Mouse (Mus musculus) neural tube, embryonic 15.5 days (tissue): Measurements from ENCODE around the gene Tmcc3. TPM values are rescaled to one million over a fixed set of nuclear protein-coding genes. Genes with fewer than 3 reads are reported as not detected.

Experiments used
- ATAC-seq: fragments of 200-750 bp; cut with Nextera tagmentation; 2 replicates; pipeline ENCODE4 v1.8.0; 2017; ENCODE audit warnings: mild to moderate bottlenecking, moderate TSS enrichment, moderate library complexity; ENCODE audit not compliant: low FRiP score
- H3K27ac ChIP-seq: fragments of 300-500 bp; sonication (generic); replicated peaks from 2 replicates; pipeline ENCODE4 v1.5.1; 2015; ENCODE audit warnings: mild to moderate bottlenecking, inconsistent platforms
- H3K27me3 ChIP-seq: fragments of 300-500 bp; sonication (generic); replicated peaks from 2 replicates; pipeline ENCODE4 v1.6.1; 2015; ENCODE audit warnings: inconsistent platforms
- H3K36me3 ChIP-seq: fragments of 300-500 bp; sonication (generic); 2 replicates; pipeline ENCODE4 v1.6.1; 2015; ENCODE audit warnings: inconsistent platforms
- H3K4me1 ChIP-seq: fragments of 300-500 bp; sonication (generic); 2 replicates; pipeline ENCODE4 v1.6.1; 2015; ENCODE audit warnings: inconsistent platforms
- H3K4me2 ChIP-seq: fragments of 300-500 bp; sonication (generic); 2 replicates; pipeline ENCODE4 v1.6.1; 2015; ENCODE audit warnings: inconsistent platforms, mild to moderate bottlenecking, moderate library complexity
- H3K4me3 ChIP-seq: fragments of 300-500 bp; sonication (generic); replicated peaks from 2 replicates; pipeline ENCODE4 v1.5.1; 2015; ENCODE audit warnings: mild to moderate bottlenecking, inconsistent platforms
- H3K9ac ChIP-seq: fragments of 300-500 bp; sonication (generic); replicated peaks from 2 replicates; pipeline ENCODE4 v1.6.1; 2015; ENCODE audit warnings: mild to moderate bottlenecking, inconsistent platforms
- H3K9me3 ChIP-seq: fragments of 300-500 bp; sonication (generic); replicated peaks from 2 replicates; pipeline ENCODE4 v1.6.1; 2016; ENCODE audit warnings: inconsistent platforms
- WGBS: fragments of 180-500 bp; shearing (Covaris S2); methylation state at CpG from one replicate; pipeline ENCODE4 v1.1.7; 2015; ENCODE audit warnings: mixed read lengths; 5-methylcytosine and 5-hydroxymethylcytosine counted together
- polyA plus RNA-seq: library from polyadenylated mRNA; unstranded; fragments of >200 nt; fragmentation: Nextera tagmentation; extraction: Ambion mirVana; gene quantifications from 2 replicates; pipeline ENCODE4 v1.2.1, GENCODE M21; 2015

Gene Tmcc3
- polyA plus RNA-seq, 1 experiment from 2014 or later: 17.6 TPM

DNA sequence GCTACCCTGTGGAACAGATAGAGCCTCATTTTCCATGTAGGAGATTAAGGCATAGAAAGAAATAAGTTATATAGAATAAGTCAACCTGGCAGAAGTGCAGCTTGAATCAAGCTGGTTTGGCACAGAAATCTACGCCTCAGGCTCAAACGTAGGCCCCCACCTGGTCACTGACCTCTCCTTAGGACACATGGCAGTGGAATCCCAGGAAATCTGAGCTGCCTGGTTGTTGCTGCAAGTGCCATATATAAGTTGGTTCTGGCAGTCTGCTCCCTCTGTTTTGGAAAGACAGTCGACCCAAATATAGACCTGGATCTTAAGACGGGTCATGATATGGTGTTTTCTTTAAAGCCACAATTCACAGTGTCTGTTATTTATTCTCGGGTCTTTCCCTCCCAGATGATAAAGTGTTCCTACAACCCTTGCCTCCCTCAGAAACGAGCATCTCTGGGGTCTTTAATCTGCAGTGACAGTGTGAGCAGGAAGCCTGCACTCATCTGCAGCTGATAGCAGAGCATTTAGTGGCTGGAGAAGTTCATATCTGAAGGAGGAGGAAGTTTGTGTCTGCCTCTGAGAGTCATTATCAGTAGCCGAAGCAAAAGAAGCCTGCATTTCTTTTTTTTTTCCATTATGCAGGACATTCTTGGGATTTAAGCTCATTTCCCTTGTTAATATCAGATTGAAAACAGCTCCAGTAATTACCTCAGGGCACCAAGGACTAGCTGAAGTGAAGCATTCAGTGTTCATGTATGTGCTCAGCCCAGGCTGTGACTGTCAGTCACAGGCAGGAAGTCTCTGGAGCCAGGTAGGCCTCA is 253.9 kb downstream of the Tmcc3 start:
- Histone ChIP-seq H3K36me3 (no peaks in the 10 kb centered on the region), H3K27ac (no peak overlapping the region), H3K9me3 (no peaks in the 10 kb centered on the region), H3K4me3 (no peak overlapping the region), H3K4me1 (peaks cover 10% of the 10 kb centered on the region), H3K9ac (no peak overlapping the region), H3K4me2 (no peak overlapping the region), H3K27me3 (no peaks in the 10 kb centered on the region)
- ATAC-seq: no peak
- 67% methylated on average over 7 of the region's 7 CpGs for WGBS

DNA sequence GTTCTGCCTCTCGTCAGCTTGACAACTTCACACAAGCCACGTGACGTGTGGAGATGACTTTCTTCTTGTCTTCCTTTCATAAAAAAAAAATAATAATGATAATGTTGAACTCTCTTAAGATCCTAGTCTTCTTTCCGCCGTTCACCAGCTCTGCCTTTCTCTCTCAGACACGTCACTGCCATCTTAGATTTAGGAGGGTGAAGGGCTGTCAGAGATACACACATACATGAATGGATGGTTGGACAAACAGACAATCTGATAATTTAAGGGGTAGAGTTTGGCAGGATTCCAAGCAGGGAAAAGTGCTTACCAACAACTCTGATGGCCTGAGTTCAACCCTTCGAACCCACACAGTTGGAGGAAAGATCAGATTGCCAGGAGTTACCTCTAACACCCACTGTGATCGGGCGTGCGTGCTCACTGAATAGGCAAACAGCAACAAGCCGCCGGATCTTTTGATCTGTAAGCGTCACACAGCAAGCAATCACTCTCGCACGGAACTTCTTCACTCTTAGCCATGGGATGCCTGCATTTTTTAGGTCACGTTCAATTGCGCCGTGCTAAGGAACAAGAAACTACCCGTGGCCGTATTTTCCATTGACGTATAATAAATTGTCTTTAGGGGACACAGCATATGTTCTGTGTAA is 254.6 kb downstream of the Tmcc3 start:
- no peak overlapping the region for H3K4me2 ChIP-seq
- H3K36me3 ChIP-seq: no peaks in the 10 kb centered on the region
- no peak overlapping the region for H3K9ac ChIP-seq
- H3K4me3 ChIP-seq: no peak overlapping the region
- ATAC-seq: no peak
- no peak overlapping the region for H3K27ac ChIP-seq
- WGBS: 41% methylated on average over 21 of the region's 21 CpGs
- peaks cover 10% of the 10 kb centered on the region for H3K4me1 ChIP-seq
- H3K9me3 ChIP-seq: no peaks in the 10 kb centered on the region
- no peaks in the 10 kb centered on the region for H3K27me3 ChIP-seq

DNA sequence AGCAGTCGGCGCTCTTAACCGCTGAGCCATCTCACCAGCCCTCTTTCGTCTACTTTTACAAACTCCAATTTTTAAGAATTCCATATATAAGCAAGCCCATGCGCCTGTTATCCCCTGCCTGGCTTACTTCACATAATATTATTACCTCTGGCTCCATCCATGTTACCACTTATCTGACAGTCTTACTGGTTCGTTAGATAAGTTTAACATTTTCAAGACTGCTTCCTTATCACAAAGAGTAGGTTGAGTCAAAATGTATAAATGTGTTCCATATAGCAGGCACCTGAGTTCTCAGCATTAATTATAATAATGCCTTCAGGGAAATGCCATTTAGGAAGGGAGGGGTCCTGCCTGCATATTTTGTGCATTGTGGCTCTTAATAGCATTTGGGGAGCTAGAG is 255.5 kb downstream of the Tmcc3 start:
- no peak for ATAC-seq
- no peak overlapping the region for H3K27ac ChIP-seq
- WGBS: 95% methylated on average over 6 of the region's 6 CpGs
- H3K9me3 ChIP-seq: no peaks in the 10 kb centered on the region
- no peak overlapping the region for H3K4me2 ChIP-seq
- H3K36me3 ChIP-seq: no peaks in the 10 kb centered on the region
- no peak overlapping the region for H3K4me3 ChIP-seq
- peaks cover 10% of the 10 kb centered on the region for H3K4me1 ChIP-seq
- H3K9ac ChIP-seq: no peak overlapping the region
- no peaks in the 10 kb centered on the region for H3K27me3 ChIP-seq

GRCm38 (mm10) chr10:94567915-94568314 is 256.2 kb downstream of the Tmcc3 start:
- WGBS: 62% methylated on average over 14 of the region's 14 CpGs
- peaks cover 10% of the 10 kb centered on the region for H3K4me1 ChIP-seq

GRCm38 (mm10) chr10:94568867-94569266 is 257.1 kb downstream of the Tmcc3 start:
- WGBS: 81% methylated on average over 7 of the region's 7 CpGs
- H3K27ac ChIP-seq: no peak overlapping the region
- H3K4me3 ChIP-seq: no peak overlapping the region
- no peaks in the 10 kb centered on the region for H3K27me3 ChIP-seq
- no peak for ATAC-seq
- no peaks in the 10 kb centered on the region for H3K36me3 ChIP-seq
- peaks cover 10% of the 10 kb centered on the region for H3K4me1 ChIP-seq
- no peak overlapping the region for H3K4me2 ChIP-seq
- no peaks in the 10 kb centered on the region for H3K9me3 ChIP-seq
- H3K9ac ChIP-seq: no peak overlapping the region

More at GRCm38 (mm10) chr10:94567915-94568314, 256.2 kb downstream of the Tmcc3 start:
- Histone ChIP-seq H3K27ac (no peak overlapping the region), H3K4me3 (no peak overlapping the region), H3K9me3 (no peaks in the 10 kb centered on the region), H3K27me3 (no peaks in the 10 kb centered on the region), H3K9ac (no peak overlapping the region), H3K36me3 (no peaks in the 10 kb centered on the region), H3K4me2 (no peak overlapping the region)
- no peak for ATAC-seq

GRCm38 (mm10) chr10:94569731-94570130 is 258.0 kb downstream of the Tmcc3 start:
- 81% methylated on average over 7 of the region's 7 CpGs for WGBS
- no peaks in the 10 kb centered on the region for H3K9me3 ChIP-seq
- no peaks in the 10 kb centered on the region for H3K36me3 ChIP-seq
- ATAC-seq: no peak
- no peak overlapping the region for H3K27ac ChIP-seq
- no peaks in the 10 kb centered on the region for H3K27me3 ChIP-seq
- no peak overlapping the region for H3K4me2 ChIP-seq
- peaks cover 12% of the 10 kb centered on the region for H3K4me1 ChIP-seq
- H3K4me3 ChIP-seq: no peak overlapping the region
- no peak overlapping the region for H3K9ac ChIP-seq

DNA sequence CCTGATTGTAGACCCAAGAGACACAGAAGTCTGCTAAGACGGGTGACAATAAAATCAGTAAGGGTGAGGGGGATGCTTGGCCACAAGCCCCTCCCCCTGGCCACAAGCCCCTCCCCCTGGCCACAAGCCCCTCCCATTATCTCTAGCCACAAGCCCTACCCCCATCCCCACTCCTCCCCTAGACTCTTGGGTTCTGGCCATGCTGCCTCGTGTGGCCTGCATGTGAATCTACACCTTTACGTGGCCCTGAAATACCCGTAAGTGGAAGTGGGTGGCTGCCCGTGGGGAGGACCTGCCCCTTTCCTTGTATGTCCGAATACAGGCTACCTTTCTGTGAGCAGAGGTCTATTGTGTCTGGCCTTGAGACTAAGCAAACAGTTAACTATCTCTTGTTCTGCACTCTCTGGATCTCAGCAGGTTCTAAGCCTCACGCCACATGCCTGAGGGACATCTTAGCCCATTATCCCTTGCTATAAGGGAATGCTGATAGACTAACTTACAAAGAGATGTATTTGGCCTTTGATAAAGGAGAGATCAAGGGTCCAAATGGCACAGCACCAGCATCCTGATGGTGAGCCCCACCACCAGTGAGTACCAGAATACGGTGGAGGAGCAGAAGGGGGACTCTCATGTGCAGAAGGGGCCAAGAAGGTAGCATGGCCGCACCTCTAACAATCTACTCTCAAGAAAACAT is 260.3 kb downstream of the Tmcc3 start:
- Histone ChIP-seq H3K27me3 (no peaks in the 10 kb centered on the region), H3K36me3 (no peaks in the 10 kb centered on the region), H3K9me3 (no peaks in the 10 kb centered on the region), H3K27ac (no peak overlapping the region), H3K4me1 (peaks cover 12% of the 10 kb centered on the region), H3K9ac (no peak overlapping the region), H3K4me3 (no peak overlapping the region), H3K4me2 (no peak overlapping the region)
- no peak for ATAC-seq
- WGBS: 90% methylated on average over 9 of the region's 9 CpGs

GRCm38 (mm10) chr10:94572772-94573171 is 261.0 kb downstream of the Tmcc3 start:
- no peak for ATAC-seq
- H3K27ac ChIP-seq: no peak overlapping the region
- WGBS: 63% methylated on average over 12 of the region's 12 CpGs

GRCm38 (mm10) chr10:94574451-94575333 is 262.9 kb downstream of the Tmcc3 start:
- Histone ChIP-seq H3K9me3 (no peaks in the 10 kb centered on the region), H3K4me1 (peaks cover 12% of the 10 kb centered on the region), H3K27me3 (no peaks in the 10 kb centered on the region), H3K4me2 (no peak overlapping the region), H3K9ac (no peak overlapping the region), H3K36me3 (peaks cover 7% of the 10 kb centered on the region; the same call in 1 of the 2 replicates), H3K27ac (no peak overlapping the region), H3K4me3 (no peak overlapping the region)
- no peak for ATAC-seq
- WGBS: 88% methylated on average over 13 of the region's 13 CpGs

More at GRCm38 (mm10) chr10:94572772-94573171, 261.0 kb downstream of the Tmcc3 start:
- Histone ChIP-seq H3K27me3 (no peaks in the 10 kb centered on the region), H3K9ac (no peak overlapping the region), H3K36me3 (no peaks in the 10 kb centered on the region), H3K4me1 (peaks cover 12% of the 10 kb centered on the region), H3K4me2 (no peak overlapping the region), H3K4me3 (no peak overlapping the region), H3K9me3 (no peaks in the 10 kb centered on the region)

GRCm38 (mm10) chr10:94575958-94576357 is 264.2 kb downstream of the Tmcc3 start:
- peaks cover 8% of the 10 kb centered on the region; the same call in 1 of the 2 replicates for H3K36me3 ChIP-seq
- H3K4me3 ChIP-seq: no peak overlapping the region
- H3K27ac ChIP-seq: no peak overlapping the region
- H3K9me3 ChIP-seq: no peaks in the 10 kb centered on the region
- no peak overlapping the region for H3K9ac ChIP-seq
- H3K4me2 ChIP-seq: no peak overlapping the region
- no peak for ATAC-seq
- H3K27me3 ChIP-seq: no peaks in the 10 kb centered on the region
- WGBS: 34% methylated on average over 8 of the region's 8 CpGs
- peaks cover 12% of the 10 kb centered on the region for H3K4me1 ChIP-seq

DNA sequence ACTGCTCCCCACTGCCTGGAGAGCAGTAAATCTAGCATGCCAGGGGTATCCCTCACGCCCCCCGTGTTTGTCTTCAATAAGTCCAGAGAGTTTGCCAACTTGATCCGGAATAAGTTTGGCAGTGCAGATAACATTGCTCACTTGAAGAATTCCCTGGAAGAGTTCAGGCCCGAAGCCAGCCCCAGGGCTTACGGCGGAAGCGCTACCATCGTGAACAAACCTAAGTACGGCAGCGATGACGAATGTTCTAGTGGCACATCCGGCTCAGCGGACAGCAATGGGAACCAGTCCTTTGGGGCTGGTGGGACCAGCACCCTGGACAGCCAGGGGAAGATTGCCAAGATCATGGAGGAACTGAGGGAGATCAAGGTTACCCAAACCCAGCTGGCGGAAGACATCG is 267.1 kb downstream of the Tmcc3 start:
- Histone ChIP-seq H3K9ac (no peak overlapping the region), H3K9me3 (no peaks in the 10 kb centered on the region), H3K36me3 (peaks cover 11% of the 10 kb centered on the region; the same call in 1 of the 2 replicates), H3K27me3 (no peaks in the 10 kb centered on the region), H3K4me3 (no peak overlapping the region), H3K4me1 (peaks cover 18% of the 10 kb centered on the region), H3K4me2 (no peak overlapping the region), H3K27ac (no peak overlapping the region)
- ATAC-seq: no peak
- 90% methylated on average over 15 of the region's 15 CpGs for WGBS
